Mouse (Mus musculus): ENCODE results near the gene Ndufs5. TPM values are rescaled to one million over a fixed set of nuclear protein-coding genes. Genes with fewer than 3 reads are reported as not detected.

Gene Ndufs5
- polyA plus RNA-seq, 1 experiment: 147 TPM

- DNase-seq: peak; percentile 17
- H3K27me3 ChIP-seq (replicated peaks; ENCODE audit: control insufficient read depth, insufficient read depth, low read length): no peaks in the 10 kb centered on the region
- no peaks in the 10 kb centered on the region; the same call in 1 of the 2 replicates for H3K4me1 ChIP-seq (ENCODE audit: control insufficient read depth, insufficient read depth, low read length)
- TF ChIP-seq CTCF (conservative IDR thresholded peaks at IDR 0.05; ENCODE audit: insufficient read depth, insufficient read length, low read depth, low read length): no peak
- no peak for TF ChIP-seq POLR2A (IDR thresholded peaks at IDR 0.05; ENCODE audit: low read depth, low read length)
- no peak overlapping the region for H3K27ac ChIP-seq (ENCODE audit: insufficient read depth, low read depth, low read length)
- WGBS: 69% methylated on average over 10 of the region's 10 CpGs
- no peaks in the 10 kb centered on the region for H3K36me3 ChIP-seq (ENCODE audit: control insufficient read depth, insufficient read depth, low read length)
- H3K4me3 ChIP-seq (ENCODE audit: insufficient read depth, low read depth, low read length): no peak overlapping the region
Observed at GRCm38 (mm10) chr4:123690311-123690710, 27.7 kb downstream of the Ndufs5 start.

GRCm38 (mm10) chr4:123687025-123687781, 30.8 kb downstream of the Ndufs5 start:
- TF ChIP-seq POLR2A (IDR thresholded peaks at IDR 0.05; ENCODE audit: low read depth, low read length): no peak
- TF ChIP-seq CTCF (conservative IDR thresholded peaks at IDR 0.05; ENCODE audit: insufficient read depth, insufficient read length, low read depth, low read length): no peak
- peak; percentile 80 for DNase-seq
- H3K36me3 ChIP-seq (ENCODE audit: control insufficient read depth, insufficient read depth, low read length): no peaks in the 10 kb centered on the region
- whole genome bisulfite sequencing: under 1% methylated on average over 88 of the region's 89 CpGs
- H3K4me3 ChIP-seq (ENCODE audit: insufficient read depth, low read depth, low read length): peak overlapping the region; percentile 59
- no peaks in the 10 kb centered on the region for H3K27me3 ChIP-seq (replicated peaks; ENCODE audit: control insufficient read depth, insufficient read depth, low read length)
- H3K27ac ChIP-seq (ENCODE audit: insufficient read depth, low read depth, low read length): no peak overlapping the region
- H3K4me1 ChIP-seq (ENCODE audit: control insufficient read depth, insufficient read depth, low read length): no peaks in the 10 kb centered on the region; the same call in 1 of the 2 replicates

- peak; percentile 15 for DNase-seq
Observed at GRCm38 (mm10) chr4:123686368-123687024, 31.5 kb downstream of the Ndufs5 start.

DNA sequence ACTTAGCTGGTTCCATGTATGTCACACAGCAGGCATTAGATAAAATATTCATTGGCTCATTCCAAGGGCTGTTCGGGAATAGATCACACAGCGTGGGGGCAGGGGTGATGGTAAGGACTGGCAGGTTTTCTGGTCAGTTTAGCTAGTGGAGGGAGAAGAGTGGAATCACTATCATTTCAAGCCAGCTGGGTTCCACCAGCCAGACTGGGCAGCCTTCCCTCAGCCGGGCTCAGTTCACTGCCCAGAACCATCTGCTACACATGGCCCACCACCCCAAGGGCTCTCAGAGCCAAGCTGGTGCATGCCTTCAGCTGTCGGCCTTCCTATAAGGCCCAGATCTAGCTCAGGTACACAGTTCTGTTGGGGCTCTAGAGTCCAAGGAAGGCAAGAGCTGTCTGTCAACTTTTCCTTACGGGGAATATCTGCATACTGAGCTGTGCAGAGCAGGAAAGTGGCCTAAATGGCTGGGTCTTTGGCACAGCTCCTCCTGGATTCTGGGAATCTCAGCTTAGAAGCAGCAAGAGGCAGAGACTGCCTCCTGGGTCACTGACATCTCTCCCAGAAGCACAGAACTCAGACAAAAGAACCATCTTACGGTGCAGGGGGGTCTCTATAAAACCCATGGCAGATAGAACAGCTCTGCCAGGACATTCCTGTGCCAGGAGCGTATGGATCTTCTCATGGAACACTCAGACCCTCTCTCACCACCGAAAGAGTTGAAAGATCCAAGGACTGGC, 32.3 kb downstream of the Ndufs5 start:
- TF ChIP-seq CTCF (conservative IDR thresholded peaks at IDR 0.05; ENCODE audit: insufficient read depth, insufficient read length, low read depth, low read length) (no peak), POLR2A (IDR thresholded peaks at IDR 0.05; ENCODE audit: low read depth, low read length) (no peak)
- no peaks in the 10 kb centered on the region for H3K36me3 ChIP-seq (ENCODE audit: control insufficient read depth, insufficient read depth, low read length)
- no peaks in the 10 kb centered on the region; the same call in 1 of the 2 replicates for H3K4me1 ChIP-seq (ENCODE audit: control insufficient read depth, insufficient read depth, low read length)
- no peak overlapping the region for H3K27ac ChIP-seq (ENCODE audit: insufficient read depth, low read depth, low read length)
- peak; percentile 33 for DNase-seq
- 67% methylated on average over 8 of the region's 8 CpGs for WGBS
- no peak overlapping the region for H3K4me3 ChIP-seq (ENCODE audit: insufficient read depth, low read depth, low read length)
- no peaks in the 10 kb centered on the region for H3K27me3 ChIP-seq (replicated peaks; ENCODE audit: control insufficient read depth, insufficient read depth, low read length)

More at GRCm38 (mm10) chr4:123686368-123687024, 31.5 kb downstream of the Ndufs5 start:
- Histone ChIP-seq H3K36me3 (ENCODE audit: control insufficient read depth, insufficient read depth, low read length) (no peaks in the 10 kb centered on the region), H3K4me1 (ENCODE audit: control insufficient read depth, insufficient read depth, low read length) (no peaks in the 10 kb centered on the region; the same call in 1 of the 2 replicates), H3K4me3 (ENCODE audit: insufficient read depth, low read depth, low read length) (peak overlapping the region; percentile 59), H3K27me3 (replicated peaks; ENCODE audit: control insufficient read depth, insufficient read depth, low read length) (no peaks in the 10 kb centered on the region), H3K27ac (ENCODE audit: insufficient read depth, low read depth, low read length) (no peak overlapping the region)
- 6% methylated on average over 55 of the region's 56 CpGs for WGBS
- no peak for TF ChIP-seq POLR2A (IDR thresholded peaks at IDR 0.05; ENCODE audit: low read depth, low read length)
- no peak for TF ChIP-seq CTCF (conservative IDR thresholded peaks at IDR 0.05; ENCODE audit: insufficient read depth, insufficient read length, low read depth, low read length)

GRCm38 (mm10) chr4:123685046-123685445, 33.0 kb downstream of the Ndufs5 start:
- Histone ChIP-seq H3K4me1 (ENCODE audit: control insufficient read depth, insufficient read depth, low read length) (no peaks in the 10 kb centered on the region; the same call in 1 of the 2 replicates), H3K36me3 (ENCODE audit: control insufficient read depth, insufficient read depth, low read length) (no peaks in the 10 kb centered on the region)
- WGBS: 93% methylated on average over 7 of the region's 7 CpGs

DNA sequence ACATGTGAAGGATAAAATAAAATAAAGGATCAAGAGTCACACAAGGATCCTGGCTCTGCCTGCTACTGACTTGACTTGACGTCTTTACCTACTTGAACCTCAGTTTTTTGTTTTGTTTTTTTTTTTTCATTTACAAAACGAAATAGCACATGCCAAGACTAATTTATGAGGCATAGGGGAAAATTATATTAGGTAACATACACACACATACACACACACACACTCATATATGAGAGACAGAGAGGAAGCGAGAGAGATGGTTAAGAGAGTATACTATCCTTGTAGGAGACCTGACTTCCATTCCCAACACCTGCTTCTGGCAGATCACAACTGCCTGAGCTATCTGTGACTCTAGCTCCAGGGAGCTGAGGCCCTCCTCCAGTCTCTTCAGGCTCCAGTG, 33.7 kb downstream of the Ndufs5 start, which contains the start of gene Macf1:
Macf1 (minus strand) TSS at position 101 of the 400 bp plus-strand sequence.
- H3K36me3 ChIP-seq (ENCODE audit: control insufficient read depth, insufficient read depth, low read length): no peaks in the 10 kb centered on the region
- H3K4me3 ChIP-seq (ENCODE audit: insufficient read depth, low read depth, low read length): no peak within 1 kb of the TSS
- H3K27ac ChIP-seq (ENCODE audit: insufficient read depth, low read depth, low read length): no peak within 1 kb of the TSS
- no peaks in the 10 kb centered on the region; the same call in 1 of the 2 replicates for H3K4me1 ChIP-seq (ENCODE audit: control insufficient read depth, insufficient read depth, low read length)
- H3K27me3 ChIP-seq (replicated peaks; ENCODE audit: control insufficient read depth, insufficient read depth, low read length): no peaks in the 10 kb centered on the region
- TF ChIP-seq POLR2A (IDR thresholded peaks at IDR 0.05; ENCODE audit: low read depth, low read length): no peak
- no peak for TF ChIP-seq CTCF (conservative IDR thresholded peaks at IDR 0.05; ENCODE audit: insufficient read depth, insufficient read length, low read depth, low read length)
- no peak for DNase-seq
- WGBS: 92% methylated on average over 3 of the region's 3 CpGs

More at GRCm38 (mm10) chr4:123685046-123685445, 33.0 kb downstream of the Ndufs5 start:
- no peak for TF ChIP-seq CTCF (conservative IDR thresholded peaks at IDR 0.05; ENCODE audit: insufficient read depth, insufficient read length, low read depth, low read length)
- no peak for TF ChIP-seq POLR2A (IDR thresholded peaks at IDR 0.05; ENCODE audit: low read depth, low read length)
- H3K4me3 ChIP-seq (ENCODE audit: insufficient read depth, low read depth, low read length): no peak overlapping the region
- H3K27me3 ChIP-seq (replicated peaks; ENCODE audit: control insufficient read depth, insufficient read depth, low read length): no peaks in the 10 kb centered on the region
- no peak overlapping the region for H3K27ac ChIP-seq (ENCODE audit: insufficient read depth, low read depth, low read length)
- DNase-seq: no peak

Measured in kidney, adult 2 months (tissue).